Mouse (Mus musculus): Measurements from ENCODE around the gene Olfr476.

DNA sequence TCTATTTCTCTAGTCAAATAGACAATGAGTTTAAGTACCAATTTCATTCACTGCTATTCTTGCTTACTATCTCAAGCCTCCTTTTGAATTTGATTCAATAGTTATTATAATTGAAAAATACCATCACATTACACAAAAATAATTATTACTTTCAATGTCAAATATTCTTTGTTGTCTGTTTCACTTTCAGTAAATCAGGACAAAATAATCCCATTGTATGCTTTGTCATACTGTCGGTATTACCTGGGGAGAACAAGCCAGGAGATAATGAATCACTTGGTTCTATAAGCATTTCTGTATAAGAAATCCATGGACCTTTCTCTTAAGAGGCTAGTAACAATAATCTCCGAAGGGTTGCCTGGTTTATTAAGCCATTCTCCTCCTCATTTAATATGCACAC lies 21.8 kb downstream of the Olfr476 start, which contains the start of gene Olfr477:
- TF ChIP-seq CTCF (IDR thresholded peaks at IDR 0.05; ENCODE audit: borderline replicate concordance, insufficient read depth, low read depth, low read length) (no peak), POLR2A (IDR thresholded peaks at IDR 0.05; ENCODE audit: borderline replicate concordance, insufficient read depth, low read length) (no peak)

Measured in cerebellum, adult 2 months (tissue).